9 mouse cellular contexts compared by ENCODE assay signal in the genomic region with DNA sequence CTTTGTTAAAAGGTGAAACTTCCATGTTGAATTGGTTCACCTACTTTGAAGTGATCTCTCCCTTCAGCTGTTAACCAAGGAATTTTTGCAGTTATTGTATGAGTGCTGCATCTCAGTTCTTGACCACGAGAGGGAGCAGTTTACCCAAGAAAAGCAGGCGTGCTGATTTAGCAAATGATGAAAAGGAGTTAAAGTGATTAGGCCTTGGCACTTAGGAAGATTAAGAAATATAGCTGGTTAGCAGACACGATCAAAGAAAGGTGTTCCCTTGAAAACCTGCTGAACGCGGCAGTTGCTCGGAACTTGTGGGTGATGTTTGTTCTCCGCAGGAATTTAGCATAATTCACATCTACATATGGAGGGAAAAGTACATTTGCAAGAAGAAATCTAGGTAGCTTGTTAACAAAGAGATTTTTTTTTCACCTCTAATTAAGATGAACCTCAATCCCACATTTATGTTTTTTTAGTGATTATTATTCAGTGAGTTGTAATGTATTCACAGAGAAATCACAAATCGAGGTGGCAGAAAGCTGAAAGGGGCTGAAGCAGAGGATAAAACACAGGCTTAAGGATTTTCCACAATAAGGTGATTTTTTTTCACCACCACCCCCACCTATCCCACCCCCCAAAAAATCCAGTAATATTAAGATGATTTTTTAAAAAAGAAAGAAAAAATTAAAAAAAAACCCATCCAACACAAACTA.
DNase-seq lines count a peak whose midpoint lies in the region; ATAC-seq and TF ChIP-seq lines count a peak whose summit lies in the region.
"Had no signal": no experiment of that assay in that cellular context is flagged by ENCODE, and none has a peak within 500 bp of the region (broad histone marks: within the 10 kb centered on the region; RNA-seq: fewer than 3 reads in every experiment).

No protein-coding gene starts in this region.

- no peak overlapping the region for H3K9ac ChIP-seq in heart, adult 2 months (ENCODE audit: low read depth, low read length)
- no peak overlapping the region for H3K9ac ChIP-seq in heart, embryonic 12.5 days
- no peak overlapping the region for H3K9ac ChIP-seq in MEL (ENCODE audit: control insufficient read depth, low read depth, low read length, poor library complexity, severe bottlenecking)
- H3K9ac ChIP-seq in midbrain, embryonic 11.5 days (ENCODE audit: low read length), result no peak overlapping the region

- TF ChIP-seq POLR2A in heart, adult 2 months (IDR thresholded peaks at IDR 0.05; ENCODE audit: insufficient read depth, low read depth, low read length), result no peak
- TF ChIP-seq POLR2A in MEL (IDR thresholded peaks at IDR 0.05; ENCODE audit: control insufficient read depth in 1 of 2, insufficient read depth in 1 of 2, low read depth in 1 of 2, low read length in 2 of 2, poor library complexity in 1 of 2), result no peak

- no peak overlapping the region for H3K27ac ChIP-seq in heart, adult 2 months
- no peak overlapping the region for H3K27ac ChIP-seq in heart, embryonic 12.5 days (ENCODE audit: poor library complexity, severe bottlenecking)
- no peak overlapping the region for H3K27ac ChIP-seq in MEL (ENCODE audit: control insufficient read depth, low read depth, low read length)
- H3K27ac ChIP-seq in midbrain, embryonic 11.5 days (ENCODE audit: low read depth, low read length), result no peak overlapping the region

- no peaks in the 10 kb centered on the region for H3K9me3 ChIP-seq in heart, embryonic 12.5 days (replicated peaks)
- no peaks in the 10 kb centered on the region for H3K9me3 ChIP-seq in MEL (replicated peaks; ENCODE audit: insufficient read depth, low read length)
- H3K9me3 ChIP-seq in midbrain, embryonic 11.5 days (ENCODE audit: control insufficient read depth, low read length), result no peaks in the 10 kb centered on the region

- H3K79me2 ChIP-seq in heart, adult 2 months (replicated peaks; ENCODE audit: control insufficient read depth, insufficient read depth, low read length), result no peaks in the 10 kb centered on the region
- no peaks in the 10 kb centered on the region for H3K79me2 ChIP-seq in MEL (ENCODE audit: control insufficient read depth, insufficient read depth, low read length, poor library complexity)

- ATAC-seq in heart, embryonic 12.5 days (ENCODE audit: insufficient number of reproducible peaks, low FRiP score), result no peak
- peak; percentile 47 for ATAC-seq in midbrain, embryonic 11.5 days (ENCODE audit: low FRiP score)

- TF ChIP-seq CTCF in heart, adult 2 months (IDR thresholded peaks at IDR 0.05), result peak; percentile 88
- peak; percentile 45 to 75 (median 51); a peak in 5 of 6 replicates for TF ChIP-seq CTCF in MEL (IDR thresholded peaks at IDR 0.05 in 2 of 3, conservative IDR thresholded peaks at IDR 0.05 in 1 of 3; ENCODE audit: control insufficient read depth in 1 of 3, insufficient read depth in 1 of 3, low read depth in 2 of 3, low read length in 3 of 3, poor library complexity in 1 of 3, severe bottlenecking in 1 of 3)

- TF ChIP-seq EP300 in heart, adult 2 months (IDR thresholded peaks at IDR 0.05; ENCODE audit: insufficient read depth, low read depth, low read length), result no peak
- TF ChIP-seq EP300 in MEL (IDR thresholded peaks at IDR 0.05; ENCODE audit: low read depth in 1 of 2, low read length in 2 of 2), result no peak

- H3K4me2 ChIP-seq in heart, embryonic 12.5 days, result no peak overlapping the region
- no peak overlapping the region for H3K4me2 ChIP-seq in midbrain, embryonic 11.5 days

- DNase-seq in heart, adult 2 months, result peak in 1 of 2 experiments; percentile 11
- peak; percentile 42 for DNase-seq in MEL (ENCODE audit: low read depth, low spot score)
- peak; percentile 67 to 80 for DNase-seq in cerebellum, postnatal 25 days
- peak; percentile 64 to 89 for DNase-seq in frontal cortex, postnatal 36 days (ENCODE audit: low spot score in 2 of 2)
- peak; percentile 71 to 75 for DNase-seq in layer of hippocampus, postnatal 10 days (ENCODE audit: low spot score in 2 of 2)
- peak; percentile 96 for DNase-seq in midbrain, embryonic 11.5 days (ENCODE audit: low spot score, missing footprints)
- DNase-seq in spleen, postnatal 14 days (ENCODE audit: low spot score in 2 of 2), result no peak

- H3K36me3 ChIP-seq in heart, adult 2 months (ENCODE audit: control insufficient read depth, insufficient read depth, low read length), result no peaks in the 10 kb centered on the region
- peaks cover 9% of the 10 kb centered on the region; the same call in 1 of the 2 replicates for H3K36me3 ChIP-seq in heart, embryonic 12.5 days
- H3K36me3 ChIP-seq in MEL (ENCODE audit: control insufficient read depth in 1 of 2, insufficient read depth in 2 of 2, low read length in 2 of 2), result no peaks in the 10 kb centered on the region
- no peaks in the 10 kb centered on the region; the same call in 1 of the 2 replicates for H3K36me3 ChIP-seq in midbrain, embryonic 11.5 days (ENCODE audit: control insufficient read depth, insufficient read depth, low read length)
- H3K36me3 ChIP-seq: G1E had no signal

- intact Hi-C loops in heart, adult 2 months (cut with DNase I), result loop anchor here (2.0 kb wide), 1 partner anchor 1417 kb away; no protein-coding TSS in a partner anchor

- H3K4me3 ChIP-seq in heart, adult 2 months, result no peak overlapping the region
- H3K4me3 ChIP-seq in heart, embryonic 12.5 days, result no peak overlapping the region
- no peak overlapping the region for H3K4me3 ChIP-seq in MEL (ENCODE audit: control insufficient read depth in 1 of 2, insufficient read depth in 1 of 2, low read depth in 2 of 2, low read length in 2 of 2)
- no peak overlapping the region for H3K4me3 ChIP-seq in midbrain, embryonic 11.5 days (ENCODE audit: low read depth, low read length)

- H3K27me3 ChIP-seq in heart, adult 2 months (ENCODE audit: control insufficient read depth, insufficient read depth, low read length), result no peaks in the 10 kb centered on the region
- no peaks in the 10 kb centered on the region for H3K27me3 ChIP-seq in heart, embryonic 12.5 days (replicated peaks)
- H3K27me3 ChIP-seq in MEL (ENCODE audit: control insufficient read depth in 1 of 2, insufficient read depth in 2 of 2, low read length in 2 of 2), result no peaks in the 10 kb centered on the region
- no peaks in the 10 kb centered on the region for H3K27me3 ChIP-seq in midbrain, embryonic 11.5 days (ENCODE audit: control insufficient read depth, insufficient read depth, low read length)

- peak; percentile 81 for TF ChIP-seq RAD21 in MEL (IDR thresholded peaks at IDR 0.05; ENCODE audit: low read depth, low read length)

- H3K4me1 ChIP-seq in heart, adult 2 months (ENCODE audit: control insufficient read depth, insufficient read depth, low read length), result no peaks in the 10 kb centered on the region
- H3K4me1 ChIP-seq in heart, embryonic 12.5 days (replicated peaks), result peaks cover 12% of the 10 kb centered on the region
- no peaks in the 10 kb centered on the region for H3K4me1 ChIP-seq in MEL (ENCODE audit: control insufficient read depth in 1 of 2, insufficient read depth in 2 of 2, low read length in 2 of 2)
- peaks cover 3% of the 10 kb centered on the region; the same call in 1 of the 2 replicates for H3K4me1 ChIP-seq in midbrain, embryonic 11.5 days (ENCODE audit: control insufficient read depth, insufficient read depth, low read length)

- WGBS in heart, adult 2 months, result 40% methylated on average over 8 of the region's 8 CpGs
- WGBS in heart, embryonic 12.5 days, result 38% methylated on average over 8 of the region's 8 CpGs
- 28% methylated on average over 8 of the region's 8 CpGs for WGBS in midbrain, embryonic 11.5 days

TF ChIP-seq in MEL, 35 proteins besides CTCF, POLR2A, EP300 and RAD21:
- TF ChIP-seq CHD2 (IDR thresholded peaks at IDR 0.05; ENCODE audit: low read length) (no peak), MAZ (IDR thresholded peaks at IDR 0.05; ENCODE audit: low read depth, low read length) (no peak), MAFK (IDR thresholded peaks at IDR 0.05; ENCODE audit: borderline replicate concordance, low read depth, low read length) (peak; percentile 85), ZC3H11A (IDR thresholded peaks at IDR 0.05; ENCODE audit: low read depth, low read length) (peak; percentile 63), NRF1 (IDR thresholded peaks at IDR 0.05; ENCODE audit: insufficient read depth, low read depth, low read length, poor library complexity, severe bottlenecking) (no peak), SMC3 (IDR thresholded peaks at IDR 0.05; ENCODE audit: low read depth, low read length) (peak; percentile 78), MYB (IDR thresholded peaks at IDR 0.05; ENCODE audit: low read depth, low read length) (no peak)

Comparison
In these comparisons a context has a peak if more than half of its experiments do, and no peak if none do; other contexts are left out.
1. DNase-seq: peak in MEL (single experiment), cerebellum, postnatal 25 days (2 of 2), frontal cortex, postnatal 36 days (2 of 2), layer of hippocampus, postnatal 10 days (2 of 2) and midbrain, embryonic 11.5 days (single experiment); none in spleen, postnatal 14 days (0 of 2).